Mouse (Mus musculus): ENCODE measurements around the gene Ttc25.
A peak's percentile ranks its signal among the peaks of the same experiment; 100 is the strongest.
"Not testable (repeated sequence)": the region's sequence is repeated elsewhere in the genome, so short reads cannot be mapped to it uniquely, and the experiment has no call there.

Ttc25 gene

DNA sequence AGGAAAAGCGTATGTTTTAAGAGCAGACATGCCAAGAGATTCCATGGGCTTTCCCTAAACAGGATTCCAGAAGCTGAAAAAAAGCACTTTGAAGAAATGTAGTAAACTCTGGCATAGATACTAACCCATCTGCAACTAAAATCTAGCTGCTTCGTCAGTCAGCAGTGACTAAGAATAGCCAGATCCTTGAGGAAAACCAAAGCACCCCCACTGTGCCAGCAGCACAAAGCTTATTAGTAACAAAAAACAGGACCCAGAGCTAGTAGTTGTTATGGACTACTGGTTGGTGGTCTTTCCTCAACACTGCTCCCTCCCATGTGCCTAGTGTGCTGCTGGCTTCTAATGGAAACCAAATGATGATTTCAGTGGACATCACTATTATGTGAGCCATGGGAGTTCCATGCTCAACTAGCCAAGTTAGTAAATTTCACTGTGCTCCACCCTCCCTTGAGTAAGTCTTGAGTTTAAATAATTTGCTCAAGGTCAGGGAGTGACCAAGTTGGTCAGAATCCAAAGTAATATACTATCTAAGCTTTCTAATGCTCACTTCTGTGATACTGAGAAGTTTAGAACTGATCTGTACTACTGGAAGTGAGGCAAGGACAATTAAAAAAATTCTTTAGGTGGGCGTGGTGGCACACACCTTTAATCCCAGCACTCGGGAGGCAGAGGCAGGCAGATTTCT is 59.1 kb downstream of the Ttc25 start:
- DNase-seq (ENCODE audit: low spot score) = peak; percentile 35

DNA sequence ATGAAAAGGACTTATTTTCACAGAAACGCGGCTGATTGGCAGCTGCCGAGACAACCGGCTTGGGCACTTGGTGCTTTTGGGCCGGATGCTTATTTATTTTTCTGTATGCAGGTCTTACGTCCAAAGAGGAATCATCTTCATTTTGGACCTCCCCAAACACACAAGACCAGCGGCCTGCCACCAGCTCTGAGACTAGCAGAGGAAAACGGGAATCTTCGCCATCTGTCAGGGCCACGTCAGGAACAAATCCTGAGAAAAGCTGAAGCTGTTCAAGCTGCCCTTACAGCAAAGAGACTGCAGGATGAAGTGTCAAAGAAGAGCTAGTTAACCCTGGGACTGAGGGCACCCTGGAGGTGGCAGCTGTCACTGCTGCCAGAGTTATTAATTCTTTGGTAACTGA is 60.0 kb downstream of the Ttc25 start:
- DNase-seq (ENCODE audit: low spot score) = no peak

DNA sequence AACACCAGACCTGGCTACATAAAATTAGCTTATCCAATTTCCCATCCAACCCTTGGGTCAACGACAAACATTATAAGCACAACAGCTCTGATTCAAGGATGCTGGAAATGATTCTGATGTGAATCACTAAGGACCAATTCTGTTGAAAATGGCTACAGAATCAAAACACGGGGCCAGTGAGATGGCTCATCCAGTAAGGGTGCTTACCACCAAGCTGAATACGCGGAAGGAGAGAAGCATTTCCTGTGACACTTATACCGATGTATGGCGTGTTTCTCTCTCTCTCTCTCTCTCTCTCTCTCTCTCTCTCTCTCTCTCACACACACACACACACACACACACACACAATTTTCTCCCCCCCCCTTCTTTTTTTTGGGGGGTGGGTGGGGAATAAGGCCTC is 61.7 kb downstream of the Ttc25 start:
- no peak for DNase-seq (ENCODE audit: low spot score)

DNA sequence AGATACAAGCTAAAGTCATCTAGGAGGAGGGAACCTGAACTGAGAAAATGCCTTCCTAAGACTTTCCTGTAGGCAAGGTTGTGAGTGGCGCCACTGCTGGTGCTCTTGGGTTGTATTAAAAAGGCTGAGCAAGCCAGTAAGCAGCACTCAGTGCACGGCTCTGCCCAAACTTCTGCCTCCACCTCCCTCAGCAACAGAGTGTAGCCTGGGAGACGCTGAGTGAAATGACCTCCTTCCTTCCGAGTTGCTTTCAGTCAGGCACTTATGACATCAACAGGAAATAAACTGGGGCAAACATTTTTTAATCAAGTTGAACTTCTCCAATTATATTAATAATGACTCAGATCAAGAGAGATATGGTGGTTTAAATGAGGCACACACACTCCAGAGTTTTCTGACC is 63.4 kb downstream of the Ttc25 start:
- no peak for DNase-seq (ENCODE audit: low spot score)

DNA sequence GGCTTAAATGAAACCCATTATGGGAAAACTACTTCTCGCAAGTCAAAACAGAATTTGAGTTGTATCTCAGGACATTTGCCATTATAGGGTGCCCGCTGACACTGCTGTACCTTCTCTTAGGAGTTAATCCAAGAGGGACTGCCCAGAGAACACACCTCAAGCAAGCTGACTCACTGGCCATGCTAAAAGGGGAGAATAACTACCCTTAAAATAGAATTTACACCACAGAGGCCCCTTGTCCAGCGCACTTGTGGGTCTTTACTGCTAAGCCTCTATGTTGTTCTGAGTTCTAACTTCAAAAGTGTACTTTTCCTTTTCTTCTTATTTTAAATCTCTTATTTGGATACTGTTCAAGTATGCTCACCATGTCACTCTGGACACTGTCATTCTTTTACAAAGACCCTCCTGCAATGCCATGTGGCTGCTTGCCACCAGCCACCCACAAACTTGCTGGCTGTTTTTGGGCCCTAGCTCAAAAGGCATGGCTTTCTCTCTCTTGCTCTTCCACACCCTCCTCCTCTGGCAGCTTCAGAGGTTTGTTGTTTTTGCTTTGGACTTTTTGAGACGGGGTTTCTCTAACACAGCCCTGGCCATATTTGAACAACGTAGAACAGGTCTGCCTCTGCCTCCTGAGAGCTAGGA is 64.1 kb downstream of the Ttc25 start:
- DNase-seq (ENCODE audit: low spot score) = no peak

DNA sequence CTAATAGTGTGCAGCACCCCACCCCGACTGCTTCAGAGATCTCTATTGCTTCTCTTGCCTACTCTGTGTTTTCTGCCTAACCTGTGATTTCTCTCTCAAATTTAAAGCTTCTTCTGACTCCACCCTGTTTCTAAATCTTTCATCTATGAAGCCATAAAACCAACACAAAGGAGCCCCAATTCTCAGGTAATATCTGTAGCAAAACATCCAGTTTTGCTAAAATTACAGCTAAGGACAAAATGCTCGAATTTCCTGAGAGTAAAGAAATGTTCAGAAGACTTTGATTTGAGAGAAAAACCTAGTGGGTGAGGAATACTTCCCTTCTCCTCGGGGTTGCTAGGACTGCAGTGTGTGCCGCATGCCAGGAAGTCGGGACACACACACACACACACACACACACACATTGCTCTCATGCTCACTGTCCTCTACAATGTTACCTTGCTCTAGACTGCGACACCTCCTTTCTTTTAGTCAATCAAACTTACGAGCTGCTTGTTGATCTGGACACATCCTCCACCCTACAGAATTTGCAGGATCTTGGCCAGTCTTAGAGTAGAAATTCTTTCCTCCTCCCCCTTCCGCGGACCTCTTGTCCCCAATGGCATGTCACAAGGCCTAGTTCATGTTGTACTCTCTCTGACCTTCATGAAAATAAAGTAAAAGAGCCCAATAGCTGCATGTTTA is 64.7 kb downstream of the Ttc25 start:
- no peak for DNase-seq (ENCODE audit: low spot score)

DNA sequence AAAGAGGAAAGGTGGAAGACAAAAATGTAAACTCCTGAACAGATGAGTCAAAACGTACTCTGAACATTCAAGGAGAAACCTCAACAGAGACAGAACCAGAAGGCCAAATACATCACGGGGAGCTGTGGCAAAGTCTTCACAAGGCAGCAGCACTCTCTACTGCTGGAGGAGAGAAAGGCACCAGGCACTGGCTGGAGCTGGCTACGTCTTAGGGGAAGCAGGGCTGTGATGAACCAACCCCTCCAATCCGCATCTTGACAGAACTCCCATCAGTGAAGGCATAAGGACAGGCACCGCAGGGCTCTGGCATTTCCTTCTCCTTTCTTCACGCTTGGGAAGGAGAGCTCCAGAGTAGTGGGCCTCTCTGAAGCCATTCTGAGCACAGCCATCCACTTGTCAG is 66.2 kb downstream of the Ttc25 start:
- no peak for DNase-seq (ENCODE audit: low spot score)

DNA sequence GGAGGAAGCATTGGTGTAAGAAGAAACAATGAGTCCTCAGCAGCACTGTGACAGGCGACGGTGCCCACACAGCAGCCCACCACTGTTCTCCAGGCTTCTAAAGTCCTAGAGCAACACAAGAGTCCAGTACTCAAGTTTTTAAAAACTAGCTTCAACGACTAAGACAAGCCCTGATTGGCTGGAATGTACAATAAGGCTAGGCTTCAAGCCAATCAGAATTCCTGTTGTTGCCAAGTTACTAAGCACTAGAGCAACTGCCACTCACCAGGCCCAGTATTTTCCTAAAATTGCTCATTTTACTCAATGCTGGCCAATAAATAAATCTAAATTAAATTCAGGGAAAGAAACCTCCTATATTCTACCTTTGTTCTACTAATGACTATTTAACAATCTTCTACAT is 67.8 kb downstream of the Ttc25 start:
- DNase-seq (ENCODE audit: low spot score) = peak; percentile 87

DNA sequence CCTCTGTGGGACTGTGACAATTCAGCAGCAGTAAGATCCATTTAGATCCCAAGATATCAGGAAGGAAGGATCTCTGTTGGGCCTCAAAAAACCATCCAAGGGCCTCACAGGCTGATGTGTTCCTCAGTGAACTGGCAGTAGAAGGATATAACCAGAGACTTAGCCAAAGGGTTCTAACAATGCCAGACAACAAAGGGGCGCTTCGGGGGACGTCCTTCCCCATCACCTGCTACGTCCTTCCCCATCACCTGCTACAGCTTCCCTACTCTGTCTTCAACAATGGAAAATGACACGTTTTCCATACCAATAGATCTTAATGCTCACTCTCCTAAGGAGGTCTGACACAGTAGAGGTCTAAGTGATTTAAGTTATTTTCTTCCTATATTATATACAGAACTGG is 70.9 kb downstream of the Ttc25 start:
- no peak for DNase-seq (ENCODE audit: low spot score)

DNA sequence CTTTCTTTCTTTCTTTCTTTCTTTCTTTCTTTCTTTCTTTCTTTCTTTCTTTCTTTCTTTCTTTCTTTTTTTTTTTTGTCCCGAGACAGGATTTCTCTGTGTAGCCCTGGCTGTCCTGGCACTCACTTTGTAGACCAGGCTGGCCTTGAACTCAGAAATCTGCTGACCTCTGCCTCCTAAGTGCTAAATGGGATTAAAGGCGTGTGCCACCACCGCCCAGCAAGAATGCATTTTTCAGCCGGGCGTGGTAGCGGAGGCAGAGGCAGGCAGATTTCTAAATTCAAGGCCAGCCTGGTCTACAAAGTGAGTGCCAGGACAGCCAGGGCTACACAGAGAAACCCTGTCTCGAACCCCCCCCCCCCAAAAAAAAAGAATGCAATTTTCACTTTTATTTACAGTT is 71.4 kb downstream of the Ttc25 start:
- not testable (repeated sequence) for DNase-seq (ENCODE audit: low spot score)

DNA sequence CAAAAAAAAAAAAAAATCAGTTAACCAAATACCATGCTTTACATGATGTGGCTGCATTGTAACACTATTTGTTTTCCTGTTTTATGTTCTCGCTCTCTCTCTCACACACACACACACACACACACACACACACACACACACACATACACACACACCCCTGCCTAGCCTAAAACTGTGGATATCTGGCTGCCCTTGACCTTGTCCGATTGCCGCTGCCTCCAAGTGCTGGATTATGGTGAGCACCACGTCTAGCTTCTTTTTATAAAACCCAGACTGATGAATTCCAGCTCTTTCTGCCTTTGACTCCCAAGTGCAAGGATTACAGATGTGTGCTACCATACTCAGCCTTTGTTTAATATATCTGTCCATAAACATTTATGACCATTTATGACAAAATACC is 72.1 kb downstream of the Ttc25 start:
- no peak for DNase-seq (ENCODE audit: low spot score)

DNA sequence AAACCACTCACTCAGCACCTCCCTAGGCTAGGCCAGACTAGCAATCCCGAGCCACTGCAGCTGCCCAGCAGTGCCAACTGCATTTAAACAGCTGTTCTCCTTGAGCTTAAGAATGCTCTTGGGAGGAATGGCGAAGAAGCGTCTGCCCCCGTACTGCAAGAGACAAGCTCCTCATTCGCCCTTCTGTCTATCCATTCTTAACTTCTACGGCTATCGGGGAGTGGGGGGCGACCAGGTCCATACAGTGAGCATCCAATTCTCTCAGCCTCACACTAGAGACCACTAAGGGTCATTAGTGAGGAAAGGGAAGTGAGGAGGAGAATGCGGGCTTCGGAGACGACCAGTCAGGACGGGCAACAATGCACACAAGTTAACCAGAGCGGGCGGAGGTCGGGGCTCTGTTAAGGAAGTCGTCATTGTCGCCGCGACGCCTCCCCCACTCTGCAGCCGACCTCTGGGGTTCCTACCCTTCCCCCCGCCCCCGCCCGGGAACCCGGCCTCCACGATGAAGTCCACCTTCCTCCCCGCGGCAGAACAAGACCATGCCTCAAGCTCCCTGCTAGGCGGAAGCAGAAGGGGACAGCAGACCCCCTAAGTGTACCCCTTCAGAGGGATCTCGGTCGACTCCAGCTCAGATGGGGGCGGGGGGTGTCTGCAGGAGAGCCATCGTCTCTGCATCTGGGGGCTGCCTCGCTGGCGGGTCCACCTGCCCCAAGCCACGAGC is 73.5 kb downstream of the Ttc25 start, which contains the start of gene Nkiras2:
Gene Nkiras2 (plus strand): TSS at position 484 of the 724 bp plus-strand sequence.
- DNase-seq (ENCODE audit: low spot score) = peak; percentile 63

DNA sequence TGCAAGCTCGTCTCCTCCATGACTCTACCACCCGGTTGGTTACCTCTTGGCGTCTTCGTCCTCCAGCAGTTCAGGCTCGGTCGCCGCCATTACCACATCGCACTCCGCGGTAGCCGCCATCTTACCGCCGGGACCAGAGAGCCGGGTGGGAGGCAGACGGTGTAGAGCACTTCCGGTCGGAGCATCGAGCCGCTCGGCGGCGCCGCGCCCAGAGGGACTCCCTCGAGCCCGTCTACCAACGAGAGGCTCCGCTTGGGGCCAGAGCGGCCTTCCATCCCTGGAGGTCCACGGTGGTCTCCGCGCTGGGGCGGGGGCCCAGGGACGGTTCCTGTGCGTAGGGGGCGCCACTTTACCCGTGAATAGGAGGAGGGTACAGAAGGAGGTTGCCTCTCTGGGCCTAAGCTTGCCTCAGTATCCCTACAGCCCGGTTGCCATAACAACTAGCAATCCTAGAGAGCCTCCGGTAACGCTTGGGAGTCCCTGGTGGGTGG is 74.1 kb downstream of the Ttc25 start:
- DNase-seq (ENCODE audit: low spot score) = peak; percentile 90

DNA sequence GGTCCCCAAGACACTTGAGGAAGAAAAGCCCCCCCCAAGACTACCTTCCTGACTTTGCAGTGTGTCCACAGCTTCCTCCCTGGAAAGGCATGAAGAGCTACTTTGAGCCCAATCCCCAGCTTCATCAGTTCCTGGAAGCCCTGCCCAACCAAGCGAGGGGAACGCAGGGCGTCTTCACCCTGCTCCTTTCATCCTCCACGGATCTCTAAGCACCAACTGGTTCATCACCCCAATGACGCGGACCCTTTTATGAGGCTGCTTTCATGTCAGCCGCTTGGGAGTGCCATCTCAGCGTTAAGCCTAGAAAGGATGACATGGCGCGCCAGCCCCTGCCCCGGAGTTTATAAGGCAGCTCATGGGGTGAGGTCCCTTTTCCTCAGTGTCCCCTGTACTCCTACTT is 74.6 kb downstream of the Ttc25 start, which contains the start of gene Dnajc7:
Gene Dnajc7 (minus strand): TSS at position 187 of the 400 bp plus-strand sequence.
- DNase-seq (ENCODE audit: low spot score) = no peak

Measured in adipocyte (in vitro differentiated cells).